ENCODE assay signal across 8 mouse cellular contexts in genomic region chr10:68249355-68249782, GRCm38 (mm10). TPM values are rescaled to one million over a fixed set of nuclear protein-coding genes. Genes with fewer than 3 reads are reported as not detected.
DNase-seq lines count a peak whose midpoint lies in the region; ATAC-seq lines count a peak whose summit lies in the region.

No protein-coding gene starts in this region.

- H3K36me3 ChIP-seq in macrophage (ENCODE audit: inconsistent target), result no peaks in the 10 kb centered on the region
- H3K36me3 ChIP-seq in forebrain, embryonic 12.5 days (replicated peaks), result no peaks in the 10 kb centered on the region
- 0 out of 2 replicates have a peak, but pooled peaks cover 5% of the 10 kb centered on the region for H3K36me3 ChIP-seq in hindbrain, embryonic 13.5 days

- no peak overlapping the region for H3K9ac ChIP-seq in forebrain, embryonic 12.5 days
- no peak overlapping the region for H3K9ac ChIP-seq in hindbrain, embryonic 13.5 days

- H3K4me3 ChIP-seq in macrophage (ENCODE audit: inconsistent target), result peak overlapping the region; percentile 23
- no peak overlapping the region for H3K4me3 ChIP-seq in forebrain, embryonic 12.5 days (replicated peaks)
- no peak overlapping the region for H3K4me3 ChIP-seq in hindbrain, embryonic 13.5 days

- peak; percentile 81 for ATAC-seq in granulocyte monocyte progenitor cell, adult 5-6 weeks (replicated peaks; ENCODE audit: poor library complexity, severe bottlenecking)
- ATAC-seq in forebrain, embryonic 12.5 days (ENCODE audit: low FRiP score), result no peak
- ATAC-seq in erythroid progenitor cell, adult 5-6 weeks (replicated peaks; ENCODE audit: low FRiP score, poor library complexity, severe bottlenecking), result no peak
- no peak for ATAC-seq in hindbrain, embryonic 13.5 days (ENCODE audit: low FRiP score)

- no peaks in the 10 kb centered on the region for H3K9me3 ChIP-seq in forebrain, embryonic 12.5 days
- no peaks in the 10 kb centered on the region for H3K9me3 ChIP-seq in hindbrain, embryonic 13.5 days

- DNase-seq in layer of hippocampus, adult 9-11 months, result peak; percentile 47
- no peak for DNase-seq in layer of hippocampus, postnatal 10 days (ENCODE audit: low spot score in 2 of 2)
- peak; percentile 63 for DNase-seq in ES-CJ7 (ENCODE audit: low read depth, low spot score)

- peaks cover 14% of the 10 kb centered on the region for H3K4me1 ChIP-seq in forebrain, embryonic 12.5 days
- H3K4me1 ChIP-seq in hindbrain, embryonic 13.5 days (replicated peaks), result peaks cover 9% of the 10 kb centered on the region

- peaks cover 69% of the 10 kb centered on the region for H3K79me2 ChIP-seq in macrophage (ENCODE audit: inconsistent target)

- no peak overlapping the region for H3K4me2 ChIP-seq in forebrain, embryonic 12.5 days
- no peak overlapping the region for H3K4me2 ChIP-seq in hindbrain, embryonic 13.5 days

- 0% methylated on average over 6 of the region's 6 CpGs for WGBS in macrophage (ENCODE audit: missing documents)
- WGBS in forebrain, embryonic 12.5 days, result 71% methylated on average over 6 of the region's 6 CpGs
- WGBS in hindbrain, embryonic 13.5 days, result 61% methylated on average over 6 of the region's 6 CpGs

- peak overlapping the region; percentile 88 for H3K27ac ChIP-seq in macrophage
- H3K27ac ChIP-seq in forebrain, embryonic 12.5 days, result no peak overlapping the region
- no peak overlapping the region for H3K27ac ChIP-seq in hindbrain, embryonic 13.5 days

- H3K27me3 ChIP-seq in forebrain, embryonic 12.5 days, result no peaks in the 10 kb centered on the region
- H3K27me3 ChIP-seq in hindbrain, embryonic 13.5 days, result no peaks in the 10 kb centered on the region

RNA-seq across cellular contexts. Expression of gene Arid5b, which starts 29.2 kb away (rescaled TPM):
- 10 to 100 TPM; 16.0 to 18.2 TPM for total RNA-seq in layer of hippocampus, postnatal 10 days (2021)
- total RNA-seq in granulocyte monocyte progenitor cell, adult 5-6 weeks (2014; fragmentation: Nextera tagmentation), result 28.4 and 33.7 TPM in 2 replicates
- 14.1 and 14.8 TPM in 2 replicates for total RNA-seq in granulocyte monocyte progenitor cell, adult 5-6 weeks (2017)
- total RNA-seq in macrophage (2018; cell fraction: chromatin; rRNA removed), result 100 to 1,000 TPM in 24 of 26 experiments, 10 to 100 TPM in 2; 96.4 to 294 (median 157) TPM
- 10 to 100 TPM; 28.3 to 41.0 (median 31.6) TPM for total RNA-seq in macrophage (2018; cell fraction: cytosol; rRNA removed)
- 100 to 1,000 TPM in 24 of 26 experiments, 10 to 100 TPM in 2; 78.1 to 319 (median 144) TPM for total RNA-seq in macrophage (2018; cell fraction: nucleus; rRNA removed)
- 7.3 to 20.3 TPM (median 17.2 TPM) in 3 replicates for polyA plus RNA-seq in macrophage (2018)
- 16.5 and 17.1 TPM in 2 replicates for polyA plus RNA-seq in forebrain, embryonic 12.5 days (2016; fragmentation: Nextera tagmentation; extraction: Ambion mirVana)
- total RNA-seq in erythroid progenitor cell, adult 5-6 weeks (2015; ENCODE audit: low replicate concordance), result 7.1 and 7.9 TPM in 2 replicates
- 1.9 and 3.9 TPM in 2 replicates for total RNA-seq in erythroid progenitor cell, adult 5-6 weeks (2017; ENCODE audit: low replicate concordance)
- 19.5 and 22.7 TPM in 2 replicates for polyA plus RNA-seq in hindbrain, embryonic 13.5 days (2015; fragmentation: Nextera tagmentation; extraction: Ambion mirVana)

Comparison
In these comparisons a context has a peak if more than half of its experiments do, and no peak if none do; other contexts are left out.
1. DNase-seq: peak in layer of hippocampus, adult 9-11 months (single experiment) and ES-CJ7 (single experiment); none in layer of hippocampus, postnatal 10 days (0 of 2).